Mouse (Mus musculus): ENCODE results near the gene Tmem88b. TPM values are rescaled to one million over a fixed set of nuclear protein-coding genes. Genes with fewer than 3 reads are reported as not detected.

Gene Tmem88b
- total RNA-seq (2015) = not detected in 2 replicates
- total RNA-seq (2017) = not detected in 2 replicates

- ATAC-seq (replicated peaks; ENCODE audit: poor library complexity) = 0 out of 2 replicates have a peak, but pooled peaks have one; percentile 26
Measured at GRCm38 (mm10) chr4:155785819-155786218, at the start of gene Tmem88b. Tmem88b (minus strand) TSS chr4:155785874.

GRCm38 (mm10) chr4:155833836-155834235 lies 48.2 kb upstream of the Tmem88b start:
- ATAC-seq (replicated peaks; ENCODE audit: poor library complexity) = peak; percentile 53

GRCm38 (mm10) chr4:155833234-155833633 lies 47.6 kb upstream of the Tmem88b start:
- no peak for ATAC-seq (replicated peaks; ENCODE audit: poor library complexity)

- ATAC-seq (replicated peaks; ENCODE audit: poor library complexity) = no peak
Measured at GRCm38 (mm10) chr4:155832321-155832720, 46.6 kb upstream of the Tmem88b start.

GRCm38 (mm10) chr4:155831831-155832230 lies 46.2 kb upstream of the Tmem88b start:
- ATAC-seq (replicated peaks; ENCODE audit: poor library complexity) = no peak; the same call in 1 of the 2 replicates

GRCm38 (mm10) chr4:155831205-155831766 lies 45.6 kb upstream of the Tmem88b start, which contains the start of gene Aurkaip1:
Aurkaip1 (plus strand) TSS chr4:155831272.
- peak; percentile 85 for ATAC-seq (replicated peaks; ENCODE audit: poor library complexity)

- no peak for ATAC-seq (replicated peaks; ENCODE audit: poor library complexity)
Measured at GRCm38 (mm10) chr4:155830596-155830995, 44.9 kb upstream of the Tmem88b start.

- ATAC-seq (replicated peaks; ENCODE audit: poor library complexity) = no peak
Measured at GRCm38 (mm10) chr4:155829866-155830265, 44.2 kb upstream of the Tmem88b start.

- ATAC-seq (replicated peaks; ENCODE audit: poor library complexity) = no peak
Measured at GRCm38 (mm10) chr4:155823443-155823842, 37.8 kb upstream of the Tmem88b start.

- ATAC-seq (replicated peaks; ENCODE audit: poor library complexity) = no peak
Measured at GRCm38 (mm10) chr4:155821025-155821424, 35.4 kb upstream of the Tmem88b start.

- no peak for ATAC-seq (replicated peaks; ENCODE audit: poor library complexity)
Measured at GRCm38 (mm10) chr4:155817533-155817932, 31.9 kb upstream of the Tmem88b start.

GRCm38 (mm10) chr4:155812665-155813181 lies 27.0 kb upstream of the Tmem88b start:
- peak; percentile 25 for ATAC-seq (replicated peaks; ENCODE audit: poor library complexity)

GRCm38 (mm10) chr4:155811929-155812664 lies 26.4 kb upstream of the Tmem88b start, which contains the start of gene Ccnl2:
Ccnl2 (plus strand) TSS chr4:155812489.
- peak; percentile 99 for ATAC-seq (replicated peaks; ENCODE audit: poor library complexity)

- no peak for ATAC-seq (replicated peaks; ENCODE audit: poor library complexity)
Measured at GRCm38 (mm10) chr4:155807841-155808240, 22.2 kb upstream of the Tmem88b start.

GRCm38 (mm10) chr4:155803340-155804041 lies 17.8 kb upstream of the Tmem88b start:
- peak; percentile 97 for ATAC-seq (replicated peaks; ENCODE audit: poor library complexity)

- ATAC-seq (replicated peaks; ENCODE audit: poor library complexity) = peak; percentile 65
Measured at GRCm38 (mm10) chr4:155802741-155803339, 17.2 kb upstream of the Tmem88b start, which contains the start of gene Mrpl20. Mrpl20 (plus strand) TSS chr4:155802878.

- no peak for ATAC-seq (replicated peaks; ENCODE audit: poor library complexity)
Measured at GRCm38 (mm10) chr4:155802075-155802474, 16.4 kb upstream of the Tmem88b start.

- ATAC-seq (replicated peaks; ENCODE audit: poor library complexity) = no peak
Measured at GRCm38 (mm10) chr4:155793730-155794129, 8.1 kb upstream of the Tmem88b start.

GRCm38 (mm10) chr4:155791240-155791933 lies 5.7 kb upstream of the Tmem88b start:
- no peak for ATAC-seq (replicated peaks; ENCODE audit: poor library complexity)

- ATAC-seq (replicated peaks; ENCODE audit: poor library complexity) = no peak
Measured at GRCm38 (mm10) chr4:155790650-155791161, 5.0 kb upstream of the Tmem88b start.
